Mouse (Mus musculus) heart, embryonic 12.5 days (tissue): ENCODE results near the gene Rin1. TPM values are rescaled to one million over a fixed set of nuclear protein-coding genes. Genes with fewer than 3 reads are reported as not detected.

Source experiments
- ATAC-seq: fragments of 200-750 bp; cut with Nextera tagmentation; 2 replicates; pipeline ENCODE4 v1.8.0; 2017; ENCODE audit warnings: moderate TSS enrichment, moderate library complexity; ENCODE audit not compliant: insufficient number of reproducible peaks, low FRiP score
- H3K27ac ChIP-seq: fragments of 300-500 bp; sonication (generic); 2 replicates; pipeline ENCODE4 v1.5.1; 2016; ENCODE audit warnings: mild to moderate bottlenecking, moderate library complexity; ENCODE audit not compliant: poor library complexity, severe bottlenecking
- H3K27me3 ChIP-seq: fragments of 300-500 bp; sonication (generic); replicated peaks from 2 replicates; pipeline ENCODE4 v1.6.1; 2016; ENCODE audit warnings: mild to moderate bottlenecking, moderate library complexity
- H3K36me3 ChIP-seq: fragments of 300-500 bp; sonication (generic); 2 replicates; pipeline ENCODE4 v1.6.1; 2016; ENCODE audit warnings: mild to moderate bottlenecking, moderate library complexity
- H3K4me1 ChIP-seq: fragments of 300-500 bp; sonication (generic); replicated peaks from 2 replicates; pipeline ENCODE4 v1.6.1; 2016; ENCODE audit warnings: mild to moderate bottlenecking
- H3K4me2 ChIP-seq: fragments of 300-500 bp; sonication (generic); 2 replicates; pipeline ENCODE4 v1.6.1; 2016; ENCODE audit warnings: mild to moderate bottlenecking, moderate library complexity
- H3K4me3 ChIP-seq: fragments of 300-500 bp; sonication (generic); 2 replicates; pipeline ENCODE4 v1.5.1; 2016; ENCODE audit warnings: mild to moderate bottlenecking
- H3K9ac ChIP-seq: fragments of 300-500 bp; sonication (generic); 2 replicates; pipeline ENCODE4 v1.6.1; 2016; ENCODE audit warnings: mild to moderate bottlenecking, moderate library complexity
- H3K9me3 ChIP-seq: fragments of 300-500 bp; sonication (generic); replicated peaks from 2 replicates; pipeline ENCODE4 v1.6.1; 2016; ENCODE audit warnings: mild to moderate bottlenecking, moderate library complexity
- WGBS: fragments of 180-500 bp; shearing (Covaris S2); methylation state at CpG from one replicate; pipeline ENCODE4 v1.1.7; 2016; 5-methylcytosine and 5-hydroxymethylcytosine counted together
- polyA plus RNA-seq: library from polyadenylated mRNA; unstranded; fragments of >200 nt; fragmentation: Nextera tagmentation; extraction: Ambion mirVana; gene quantifications from 2 replicates; pipeline ENCODE4 v1.2.1, GENCODE M21; 2016

Rin1 gene
- polyA plus RNA-seq, 1 experiment from 2014 or later, result 6.2 TPM

GRCm38 (mm10) chr19:5048138-5049056 is 1.9 kb upstream of the Rin1 start:
- ATAC-seq, result no peak
- no peak overlapping the region for H3K4me2 ChIP-seq
- no peak overlapping the region for H3K9ac ChIP-seq
- H3K9me3 ChIP-seq, result no peaks in the 10 kb centered on the region
- H3K27ac ChIP-seq, result no peak overlapping the region
- H3K36me3 ChIP-seq, result peaks cover 49% of the 10 kb centered on the region
- H3K4me3 ChIP-seq, result no peak overlapping the region
- peaks cover 38% of the 10 kb centered on the region for H3K4me1 ChIP-seq
- 85% methylated on average over 14 of the region's 14 CpGs for WGBS
- peaks cover 21% of the 10 kb centered on the region for H3K27me3 ChIP-seq

GRCm38 (mm10) chr19:5049325-5049724 is 956 bp upstream of the Rin1 start:
- Histone ChIP-seq H3K27ac (no peak overlapping the region), H3K9ac (no peak overlapping the region), H3K27me3 (peaks cover 27% of the 10 kb centered on the region), H3K4me3 (no peak overlapping the region), H3K9me3 (no peaks in the 10 kb centered on the region), H3K36me3 (peaks cover 46% of the 10 kb centered on the region), H3K4me1 (peaks cover 38% of the 10 kb centered on the region), H3K4me2 (no peak overlapping the region)
- no peak for ATAC-seq
- WGBS, result 82% methylated on average over 6 of the region's 6 CpGs

- peak; percentile 20; the same call in 1 of the 2 replicates for ATAC-seq
- peak overlapping the region; percentile 42; the same call in 1 of the 2 replicates for H3K27ac ChIP-seq
Measured at GRCm38 (mm10) chr19:5051031-5051430, 750 bp downstream of the Rin1 start.

GRCm38 (mm10) chr19:5051515-5051914 is 1.2 kb downstream of the Rin1 start:
- H3K27me3 ChIP-seq, result peaks cover 33% of the 10 kb centered on the region
- H3K9ac ChIP-seq, result peak overlapping the region; percentile 66
- H3K36me3 ChIP-seq, result peaks cover 36% of the 10 kb centered on the region
- H3K27ac ChIP-seq, result peak overlapping the region; percentile 42; the same call in 1 of the 2 replicates
- H3K4me3 ChIP-seq, result peak overlapping the region; percentile 45
- peak overlapping the region; percentile 67 for H3K4me2 ChIP-seq
- no peaks in the 10 kb centered on the region for H3K9me3 ChIP-seq
- 58% methylated on average over 3 of the region's 3 CpGs for WGBS
- H3K4me1 ChIP-seq, result peaks cover 38% of the 10 kb centered on the region
- no peak for ATAC-seq

More at GRCm38 (mm10) chr19:5051031-5051430, 750 bp downstream of the Rin1 start:
- 6% methylated on average over 17 of the region's 17 CpGs for WGBS
- H3K9ac ChIP-seq, result peak overlapping the region; percentile 66
- peaks cover 38% of the 10 kb centered on the region for H3K4me1 ChIP-seq
- H3K27me3 ChIP-seq, result peaks cover 33% of the 10 kb centered on the region
- no peaks in the 10 kb centered on the region for H3K9me3 ChIP-seq
- H3K4me3 ChIP-seq, result peak overlapping the region; percentile 45
- peaks cover 41% of the 10 kb centered on the region for H3K36me3 ChIP-seq
- H3K4me2 ChIP-seq, result peak overlapping the region; percentile 67

- H3K4me3 ChIP-seq, result peak overlapping the region; percentile 45
- peak overlapping the region; percentile 44 for H3K9ac ChIP-seq
- 0 out of 2 replicates have a peak overlapping the region, but pooled peaks have one; percentile 42 for H3K27ac ChIP-seq
- no peaks in the 10 kb centered on the region for H3K9me3 ChIP-seq
- H3K4me2 ChIP-seq, result peak overlapping the region; percentile 67
- 27% methylated on average over 25 of the region's 25 CpGs for WGBS
- peaks cover 29% of the 10 kb centered on the region for H3K36me3 ChIP-seq
- peaks cover 33% of the 10 kb centered on the region for H3K27me3 ChIP-seq
- no peak for ATAC-seq
- peaks cover 38% of the 10 kb centered on the region for H3K4me1 ChIP-seq
Measured at GRCm38 (mm10) chr19:5052166-5052822, 2.0 kb downstream of the Rin1 start.

GRCm38 (mm10) chr19:5052853-5053252 is 2.6 kb downstream of the Rin1 start:
- H3K4me2 ChIP-seq, result peak overlapping the region; percentile 67
- ATAC-seq, result no peak
- no peaks in the 10 kb centered on the region for H3K9me3 ChIP-seq
- peaks cover 38% of the 10 kb centered on the region for H3K4me1 ChIP-seq
- peaks cover 33% of the 10 kb centered on the region for H3K27me3 ChIP-seq
- H3K9ac ChIP-seq, result no peak overlapping the region
- peaks cover 23% of the 10 kb centered on the region for H3K36me3 ChIP-seq
- H3K4me3 ChIP-seq, result no peak overlapping the region
- WGBS, result 63% methylated on average over 17 of the region's 17 CpGs
- no peak overlapping the region for H3K27ac ChIP-seq

GRCm38 (mm10) chr19:5053909-5054308 is 3.6 kb downstream of the Rin1 start:
- Histone ChIP-seq H3K27ac (no peak overlapping the region), H3K4me1 (peaks cover 49% of the 10 kb centered on the region), H3K27me3 (peaks cover 33% of the 10 kb centered on the region), H3K9me3 (no peaks in the 10 kb centered on the region), H3K4me3 (no peak overlapping the region), H3K9ac (no peak overlapping the region), H3K4me2 (no peak overlapping the region), H3K36me3 (peaks cover 14% of the 10 kb centered on the region)
- no peak for ATAC-seq
- 18% methylated on average over 9 of the region's 9 CpGs for WGBS

- Histone ChIP-seq H3K4me1 (peaks cover 53% of the 10 kb centered on the region), H3K9me3 (no peaks in the 10 kb centered on the region), H3K36me3 (0 out of 2 replicates have a peak, but pooled peaks cover 5% of the 10 kb centered on the region), H3K4me3 (no peak overlapping the region), H3K4me2 (no peak overlapping the region), H3K27me3 (peaks cover 32% of the 10 kb centered on the region), H3K9ac (no peak overlapping the region), H3K27ac (no peak overlapping the region)
- 11% methylated on average over 6 of the region's 6 CpGs for WGBS
- ATAC-seq, result no peak
Measured at GRCm38 (mm10) chr19:5056251-5056650, 6.0 kb downstream of the Rin1 start.

- H3K27ac ChIP-seq, result peak overlapping the region; percentile 37; the same call in 1 of the 2 replicates
Measured at GRCm38 (mm10) chr19:5057876-5058775, 7.8 kb downstream of the Rin1 start.

More at GRCm38 (mm10) chr19:5057876-5058775, 7.8 kb downstream of the Rin1 start:
- WGBS, result 20% methylated on average over 16 of the region's 16 CpGs
- Histone ChIP-seq H3K27me3 (peaks cover 15% of the 10 kb centered on the region), H3K9me3 (no peaks in the 10 kb centered on the region), H3K36me3 (0 out of 2 replicates have a peak, but pooled peaks cover 3% of the 10 kb centered on the region), H3K4me2 (0 out of 2 replicates have a peak overlapping the region, but pooled peaks have one; percentile 4), H3K9ac (peak overlapping the region; percentile 44), H3K4me3 (no peak overlapping the region), H3K4me1 (peaks cover 37% of the 10 kb centered on the region)
- ATAC-seq, result no peak
